Mouse (Mus musculus) liver, embryonic 14.5 days (tissue): Measurements from ENCODE around the gene Taar2. TPM values are rescaled to one million over a fixed set of nuclear protein-coding genes. Genes with fewer than 3 reads are reported as not detected.
A peak's percentile ranks its signal among the peaks of the same experiment; 100 is the strongest.

Experiments used
- ATAC-seq: fragments of 200-750 bp; cut with Nextera tagmentation; 2 replicates; pipeline ENCODE4 v1.8.0; 2017; ENCODE audit warnings: moderate number of reproducible peaks, mild to moderate bottlenecking, moderate library complexity; ENCODE audit not compliant: insufficient read depth
- DNase-seq, 3 experiments: peaks; one replicate each; pipeline ENCODE4 v3.0.0-alpha.2; 2012 to 2013; ENCODE audit warnings: low read depth in 3 of 3, low spot score in 3 of 3
- H3K27ac ChIP-seq: fragments of 300-500 bp; sonication (generic); 2 replicates; pipeline ENCODE4 v1.5.1; 2014; ENCODE audit warnings: moderate library complexity, mild to moderate bottlenecking, control low read depth, inconsistent platforms
- H3K27me3 ChIP-seq: fragments of 300-500 bp; sonication (generic); 2 replicates; pipeline ENCODE4 v1.6.1; 2014; ENCODE audit warnings: mild to moderate bottlenecking, low read length, moderate library complexity; ENCODE audit not compliant: control insufficient read depth, insufficient read depth
- H3K36me3 ChIP-seq: fragments of 300-500 bp; sonication (generic); replicated peaks from 2 replicates; pipeline ENCODE4 v1.6.1; 2014; ENCODE audit warnings: low read depth; ENCODE audit not compliant: control insufficient read depth, insufficient read depth
- H3K4me1 ChIP-seq, 2 experiments: fragments of 200-500 bp in 1 of 2; fragments of 300-500 bp in 1 of 2; sonication (generic) in 1 of 2; replicated peaks; 2 replicates each; pipeline ENCODE4 v1.6.1; 2012 to 2014; ENCODE audit warnings: antibody characterized with exemption in 1 of 2, inconsistent platforms in 1 of 2, low read length in 1 of 2; ENCODE audit not compliant: control insufficient read depth in 2 of 2, insufficient read depth in 2 of 2
- H3K4me2 ChIP-seq: fragments of 300-500 bp; sonication (generic); 2 replicates; pipeline ENCODE4 v1.6.1; 2014; ENCODE audit warnings: low read depth, mild to moderate bottlenecking, control low read depth, moderate library complexity
- H3K4me3 ChIP-seq, 2 experiments: fragments of 200-500 bp in 1 of 2; fragments of 300-500 bp in 1 of 2; sonication (generic) in 1 of 2; 2 replicates each; pipeline ENCODE4 v1.5.1; 2012 to 2014; ENCODE audit warnings: low read depth in 2 of 2, low read length in 2 of 2, mild to moderate bottlenecking in 2 of 2, control low read depth in 1 of 2, inconsistent platforms in 1 of 2, moderate library complexity in 1 of 2; ENCODE audit not compliant: insufficient read depth in 1 of 2
- H3K9ac ChIP-seq: fragments of 300-500 bp; sonication (generic); replicated peaks from 2 replicates; pipeline ENCODE4 v1.6.1; 2014; ENCODE audit warnings: mild to moderate bottlenecking, control low read depth, moderate library complexity
- H3K9me3 ChIP-seq: fragments of 300-500 bp; sonication (generic); 2 replicates; pipeline ENCODE4 v1.6.1; 2016; ENCODE audit warnings: low read length, mixed read lengths; ENCODE audit not compliant: control insufficient read depth
- CTCF ChIP-seq: IDR thresholded peaks from 2 replicates; pipeline ENCODE4 v1.5.1; 2016; ENCODE audit warnings: antibody characterized with exemption, low read depth, control low read depth
- EP300 ChIP-seq: IDR thresholded peaks from 2 replicates; pipeline ENCODE4 v1.6.1; 2016; ENCODE audit warnings: antibody characterized with exemption, low read depth
- WGBS: fragments of 180-500 bp; shearing (Covaris S2); extraction: QIAGEN DNeasy Blood & Tissue Kit; methylation state at CpG from one replicate; pipeline ENCODE4 v1.1.7; 2014; ENCODE audit not compliant: insufficient replicate concordance; 5-methylcytosine and 5-hydroxymethylcytosine counted together
- polyA plus RNA-seq, 2 experiments: library from polyadenylated mRNA; depleted of rRNA in 1 of 2; stranded (reverse) in 1 of 2; unstranded in 1 of 2; fragments of >200 nt; fragmentation: Nextera tagmentation in 1 of 2; extraction: Ambion mirVana in 1 of 2; gene quantifications; 2 replicates each; pipeline versions ENCODE4 v1.2.1 to v1.2.3; 2012 to 2014

Gene Taar2
- polyA plus RNA-seq, 2 experiments = not detected

DNA sequence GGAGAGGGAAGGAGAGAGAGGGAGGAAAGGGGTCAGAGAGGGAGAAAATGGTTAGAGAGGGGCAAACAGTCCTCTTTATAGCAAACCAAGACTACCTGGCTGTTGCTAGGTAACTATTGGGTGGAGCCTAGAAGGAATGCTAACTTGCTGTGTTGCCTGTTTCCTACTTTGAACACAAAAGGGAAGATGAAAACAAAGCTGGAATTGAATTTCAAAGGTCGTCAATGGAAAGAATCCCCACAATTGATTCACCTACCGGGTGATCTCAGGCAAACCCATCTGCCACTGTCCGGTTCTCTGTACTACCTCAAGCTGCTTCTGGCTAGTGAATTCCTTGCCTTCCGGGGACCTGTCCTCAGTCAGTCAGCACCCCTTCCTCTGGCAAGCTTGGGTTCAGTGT lies 39.6 kb downstream of the Taar2 start:
- ATAC-seq (no peak), DNase-seq (no peak)
- H3K4me3 ChIP-seq = no peak overlapping the region
- WGBS = 42% methylated on average over 4 of the region's 4 CpGs
- H3K36me3 ChIP-seq = no peaks in the 10 kb centered on the region
- no peak overlapping the region for H3K4me2 ChIP-seq
- H3K4me1 ChIP-seq = 0 out of 4 replicates have a peak, but pooled peaks cover 0 to 2% of the 10 kb centered on the region in 2 experiments
- no peak overlapping the region for H3K9ac ChIP-seq
- H3K27me3 ChIP-seq = no peaks in the 10 kb centered on the region
- H3K9me3 ChIP-seq = no peaks in the 10 kb centered on the region
- H3K27ac ChIP-seq = no peak overlapping the region
- TF ChIP-seq EP300 (no peak), CTCF (no peak)

DNA sequence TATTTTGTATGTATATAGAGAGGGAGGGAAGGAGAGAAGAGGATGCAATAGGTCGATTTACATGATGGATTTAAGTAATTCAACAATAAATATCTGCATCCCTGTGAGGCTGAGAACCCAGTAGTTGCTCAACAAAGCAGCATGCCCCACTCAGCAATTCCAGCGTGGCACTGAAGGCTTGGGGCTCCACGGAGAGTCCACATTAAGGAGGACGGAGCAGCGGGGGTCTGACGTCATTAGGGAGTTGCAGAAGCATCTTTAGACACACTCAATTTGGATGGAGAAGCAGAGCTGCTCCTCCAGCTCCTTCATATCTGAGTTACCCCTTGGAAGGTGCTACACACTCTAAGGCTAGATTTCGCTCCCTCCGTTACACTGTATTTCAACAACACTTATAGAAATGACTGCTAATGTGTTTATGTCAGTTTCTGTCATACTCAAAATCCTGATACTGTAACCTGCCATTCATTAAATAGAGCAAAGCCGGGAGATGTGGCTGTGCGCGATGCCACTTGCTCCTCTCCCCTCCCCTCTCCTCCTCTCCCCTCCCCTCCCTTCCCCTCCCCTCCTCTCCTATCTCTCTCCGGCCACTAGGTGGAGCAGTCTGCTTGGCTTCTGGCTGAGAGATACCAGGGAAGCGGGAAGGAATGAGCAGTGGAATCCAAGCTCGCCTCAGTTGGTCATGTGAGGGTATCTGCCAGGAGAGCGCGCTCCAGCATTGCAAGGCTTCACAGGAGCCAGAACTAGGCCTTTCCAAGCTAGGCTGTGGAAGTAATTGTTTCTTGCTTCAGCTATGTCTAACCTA lies 40.7 kb downstream of the Taar2 start:
- no peak overlapping the region for H3K9ac ChIP-seq
- H3K27me3 ChIP-seq = no peaks in the 10 kb centered on the region
- no peaks in the 10 kb centered on the region for H3K36me3 ChIP-seq
- 35% methylated on average over 16 of the region's 16 CpGs for WGBS
- no peak overlapping the region for H3K4me3 ChIP-seq
- H3K27ac ChIP-seq = no peak overlapping the region
- H3K4me1 ChIP-seq = 0 out of 4 replicates have a peak, but pooled peaks cover 0 to 2% of the 10 kb centered on the region in 2 experiments
- TF ChIP-seq CTCF = peak; percentile 88
- no peak for TF ChIP-seq EP300
- DNase-seq (peak; percentile 30 to 46 (median 45)), ATAC-seq (peak; percentile 53; the same call in 1 of the 2 replicates)
- H3K4me2 ChIP-seq = no peak overlapping the region
- H3K9me3 ChIP-seq = no peaks in the 10 kb centered on the region

DNA sequence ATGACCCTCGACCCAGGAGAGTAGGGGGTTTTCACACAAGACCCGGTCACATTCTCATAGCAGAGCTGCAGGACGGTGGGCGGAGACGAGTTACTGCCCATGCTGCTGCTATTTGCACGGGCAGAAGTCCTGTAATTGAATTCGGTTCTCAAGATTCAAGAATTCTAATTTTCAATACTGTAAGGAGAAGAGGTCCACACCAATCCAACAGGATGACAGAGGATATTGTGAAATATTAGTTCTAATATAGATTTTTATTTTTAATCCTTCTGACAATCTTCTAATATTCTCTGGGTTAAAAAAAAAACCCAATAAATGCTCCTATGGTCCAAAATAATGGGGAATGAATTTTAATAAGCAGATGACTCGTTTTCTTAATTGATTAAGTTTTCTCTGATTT lies 47.2 kb downstream of the Taar2 start, which contains the start of gene Taar6:
TSS of gene Taar6 (minus strand) at position 101 of the 400 bp plus-strand sequence.
- no peaks in the 10 kb centered on the region for H3K9me3 ChIP-seq
- ATAC-seq (no peak), DNase-seq (no peak)
- H3K27me3 ChIP-seq = no peaks in the 10 kb centered on the region
- H3K9ac ChIP-seq = no peak within 1 kb of the TSS
- no peak within 1 kb of the TSS for H3K4me3 ChIP-seq
- no peaks in the 10 kb centered on the region for H3K36me3 ChIP-seq
- no peak for TF ChIP-seq CTCF
- TF ChIP-seq EP300 = no peak
- WGBS = 58% methylated on average over 8 of the region's 8 CpGs
- H3K4me1 ChIP-seq = no peaks in the 10 kb centered on the region
- no peak within 1 kb of the TSS for H3K27ac ChIP-seq
- no peak within 1 kb of the TSS for H3K4me2 ChIP-seq

DNA sequence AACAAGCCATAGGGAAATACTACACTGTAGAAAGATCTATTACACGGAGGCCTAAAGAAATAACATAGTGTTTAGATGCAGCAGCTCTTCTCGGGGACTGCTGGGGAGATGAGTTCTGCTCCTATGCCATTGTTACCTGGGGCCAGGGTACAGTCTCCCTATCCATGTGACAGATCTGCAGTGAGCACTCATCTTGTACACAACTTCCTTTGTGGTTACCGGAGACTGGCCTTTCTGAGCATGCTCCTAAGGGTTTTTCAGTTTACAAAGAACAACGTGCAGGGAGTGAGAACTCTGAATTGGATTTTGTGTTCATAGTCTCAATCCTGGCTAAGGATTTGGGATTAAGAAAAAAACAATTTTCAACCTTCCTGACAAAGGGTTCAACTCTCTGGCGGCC lies 48.0 kb downstream of the Taar2 start:
- no peak overlapping the region for H3K4me3 ChIP-seq
- 30% methylated on average over 5 of the region's 5 CpGs for WGBS
- H3K4me1 ChIP-seq = no peaks in the 10 kb centered on the region
- H3K27me3 ChIP-seq = no peaks in the 10 kb centered on the region
- H3K4me2 ChIP-seq = no peak overlapping the region
- no peaks in the 10 kb centered on the region for H3K9me3 ChIP-seq
- ATAC-seq = no peak
- H3K27ac ChIP-seq = no peak overlapping the region
- no peak overlapping the region for H3K9ac ChIP-seq
- TF ChIP-seq CTCF (no peak), EP300 (no peak)
- no peaks in the 10 kb centered on the region for H3K36me3 ChIP-seq
- DNase-seq = no peak

Other genes starting within 250 kb of the Taar2 start
- 3,928 and 4,028 TPM in 2 replicates for gene Rps12, start 151.3 kb upstream of the Taar2 start, polyA plus RNA-seq (2012; rRNA removed)
- 198 and 228 TPM in 2 replicates for gene Rps12, start 151.3 kb upstream of the Taar2 start, polyA plus RNA-seq (2014; fragmentation: Nextera tagmentation; extraction: Ambion mirVana)
- 1.9 TPM in 2 replicates for gene Slc18b1, start 141.6 kb upstream of the Taar2 start, polyA plus RNA-seq (2012; rRNA removed)
- gene Slc18b1, start 141.6 kb upstream of the Taar2 start, polyA plus RNA-seq (2014; fragmentation: Nextera tagmentation; extraction: Ambion mirVana) = 1.8 and 2.2 TPM in 2 replicates
- gene Vnn3, start 87.1 kb upstream of the Taar2 start, polyA plus RNA-seq (2012; rRNA removed) = 0.34 and 0.59 TPM in 2 replicates
- gene Vnn3, start 87.1 kb upstream of the Taar2 start, polyA plus RNA-seq (2014; fragmentation: Nextera tagmentation; extraction: Ambion mirVana) = 0.86 and 1.1 TPM in 2 replicates
- gene Vnn1, start 43.9 kb upstream of the Taar2 start, polyA plus RNA-seq (2012; rRNA removed) = 0.76 and 1.2 TPM in 2 replicates
- 1.2 and 1.7 TPM in 2 replicates for gene Vnn1, start 43.9 kb upstream of the Taar2 start, polyA plus RNA-seq (2014; fragmentation: Nextera tagmentation; extraction: Ambion mirVana)
- gene Taar1, start 18.2 kb upstream of the Taar2 start, polyA plus RNA-seq (2012; rRNA removed) = not detected in 2 replicates
- not detected in 2 replicates for gene Taar1, start 18.2 kb upstream of the Taar2 start, polyA plus RNA-seq (2014; fragmentation: Nextera tagmentation; extraction: Ambion mirVana)
- gene Taar3, start 11.0 kb downstream of the Taar2 start, polyA plus RNA-seq (2012; rRNA removed) = not detected in 2 replicates
- gene Taar3, start 11.0 kb downstream of the Taar2 start, polyA plus RNA-seq (2014; fragmentation: Nextera tagmentation; extraction: Ambion mirVana) = not detected in 2 replicates
- not detected in 2 replicates for gene Taar4, start 21.9 kb downstream of the Taar2 start, polyA plus RNA-seq (2012; rRNA removed)
- gene Taar4, start 21.9 kb downstream of the Taar2 start, polyA plus RNA-seq (2014; fragmentation: Nextera tagmentation; extraction: Ambion mirVana) = not detected in 2 replicates
- gene Taar5, start 32.1 kb downstream of the Taar2 start, polyA plus RNA-seq (2012; rRNA removed) = not detected in 2 replicates
- gene Taar5, start 32.1 kb downstream of the Taar2 start, polyA plus RNA-seq (2014; fragmentation: Nextera tagmentation; extraction: Ambion mirVana) = not detected in 2 replicates
- gene Taar6, start 47.1 kb downstream of the Taar2 start, polyA plus RNA-seq (2012; rRNA removed) = not detected in 2 replicates
- not detected in 2 replicates for gene Taar6, start 47.1 kb downstream of the Taar2 start, polyA plus RNA-seq (2014; fragmentation: Nextera tagmentation; extraction: Ambion mirVana)
- not detected in 2 replicates for gene Taar7a, start 54.9 kb downstream of the Taar2 start, polyA plus RNA-seq (2012; rRNA removed)
- gene Taar7a, start 54.9 kb downstream of the Taar2 start, polyA plus RNA-seq (2014; fragmentation: Nextera tagmentation; extraction: Ambion mirVana) = not detected in 2 replicates
- not detected in 2 replicates for gene Taar7b, start 61.4 kb downstream of the Taar2 start, polyA plus RNA-seq (2012; rRNA removed)
- gene Taar7b, start 61.4 kb downstream of the Taar2 start, polyA plus RNA-seq (2014; fragmentation: Nextera tagmentation; extraction: Ambion mirVana) = not detected in 2 replicates
- 0.05 TPM in 1 of 2 replicates, not detected in the other for gene Taar7d, start 88.7 kb downstream of the Taar2 start, polyA plus RNA-seq (2012; rRNA removed)
- gene Taar7d, start 88.7 kb downstream of the Taar2 start, polyA plus RNA-seq (2014; fragmentation: Nextera tagmentation; extraction: Ambion mirVana) = not detected in 2 replicates
- not detected in 2 replicates for gene Taar7e, start 99.0 kb downstream of the Taar2 start, polyA plus RNA-seq (2012; rRNA removed)
- gene Taar7e, start 99.0 kb downstream of the Taar2 start, polyA plus RNA-seq (2014; fragmentation: Nextera tagmentation; extraction: Ambion mirVana) = not detected in 2 replicates
- not detected in 2 replicates for gene Taar7f, start 110.9 kb downstream of the Taar2 start, polyA plus RNA-seq (2012; rRNA removed)
- not detected in 2 replicates for gene Taar7f, start 110.9 kb downstream of the Taar2 start, polyA plus RNA-seq (2014; fragmentation: Nextera tagmentation; extraction: Ambion mirVana)
- gene Taar8a, start 137.9 kb downstream of the Taar2 start, polyA plus RNA-seq (2012; rRNA removed) = not detected in 2 replicates
- not detected in 2 replicates for gene Taar8a, start 137.9 kb downstream of the Taar2 start, polyA plus RNA-seq (2014; fragmentation: Nextera tagmentation; extraction: Ambion mirVana)
- gene Taar8b, start 153.7 kb downstream of the Taar2 start, polyA plus RNA-seq (2012; rRNA removed) = not detected in 2 replicates
- gene Taar8b, start 153.7 kb downstream of the Taar2 start, polyA plus RNA-seq (2014; fragmentation: Nextera tagmentation; extraction: Ambion mirVana) = not detected in 2 replicates
- gene Taar8c, start 163.3 kb downstream of the Taar2 start, polyA plus RNA-seq (2012; rRNA removed) = not detected in 2 replicates
- gene Taar8c, start 163.3 kb downstream of the Taar2 start, polyA plus RNA-seq (2014; fragmentation: Nextera tagmentation; extraction: Ambion mirVana) = not detected in 2 replicates
- not detected in 2 replicates for gene Taar9, start 171.0 kb downstream of the Taar2 start, polyA plus RNA-seq (2012; rRNA removed)
- gene Taar9, start 171.0 kb downstream of the Taar2 start, polyA plus RNA-seq (2014; fragmentation: Nextera tagmentation; extraction: Ambion mirVana) = not detected in 2 replicates
- 8.9 and 20.3 TPM in 2 replicates for gene Stx7, start 210.7 kb downstream of the Taar2 start, polyA plus RNA-seq (2012; rRNA removed)
- 30.0 and 32.2 TPM in 2 replicates for gene Stx7, start 210.7 kb downstream of the Taar2 start, polyA plus RNA-seq (2014; fragmentation: Nextera tagmentation; extraction: Ambion mirVana)